Mouse (Mus musculus) liver, adult (tissue): ENCODE data around the gene Prelp.

ENCODE experiments used
- GATA4 ChIP-seq: IDR thresholded peaks from 2 replicates; pipeline ENCODE4 v1.6.1; 2014; ENCODE audit warnings: mild to moderate bottlenecking, low read length; ENCODE audit not compliant: insufficient replicate concordance

Gene Prelp

GRCm38 (mm10) chr1:133915723-133916355, 5.4 kb downstream of the Prelp start:
- peak; percentile 77; the same call in 1 of the 2 replicates for TF ChIP-seq GATA4

DNA sequence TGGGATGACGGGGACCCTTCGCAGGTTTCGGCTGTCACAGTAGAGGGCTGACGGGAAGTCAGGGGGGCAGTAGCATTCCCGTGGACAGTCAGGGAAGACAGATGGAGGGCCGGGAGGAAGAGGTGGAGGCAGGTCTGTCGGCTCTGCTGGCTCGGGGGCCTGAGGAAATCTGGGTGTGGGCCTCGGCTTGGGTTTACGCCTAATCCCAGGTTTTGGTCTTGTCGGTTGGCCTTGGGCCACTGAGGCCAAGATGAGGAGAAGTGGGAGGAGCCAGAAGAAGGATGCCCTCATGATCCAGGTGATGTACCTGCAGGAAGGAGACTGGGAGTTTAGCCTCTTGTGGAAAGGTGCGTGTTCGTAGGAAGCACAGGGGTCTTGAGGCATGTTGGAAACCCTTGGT, 6.1 kb downstream of the Prelp start:
- no peak for TF ChIP-seq GATA4

GRCm38 (mm10) chr1:133913018-133913417, 8.2 kb downstream of the Prelp start:
- TF ChIP-seq GATA4: no peak

- no peak for TF ChIP-seq GATA4
Measured at GRCm38 (mm10) chr1:133911456-133911855, 9.8 kb downstream of the Prelp start.

GRCm38 (mm10) chr1:133911008-133911407, 10.2 kb downstream of the Prelp start:
- no peak for TF ChIP-seq GATA4

DNA sequence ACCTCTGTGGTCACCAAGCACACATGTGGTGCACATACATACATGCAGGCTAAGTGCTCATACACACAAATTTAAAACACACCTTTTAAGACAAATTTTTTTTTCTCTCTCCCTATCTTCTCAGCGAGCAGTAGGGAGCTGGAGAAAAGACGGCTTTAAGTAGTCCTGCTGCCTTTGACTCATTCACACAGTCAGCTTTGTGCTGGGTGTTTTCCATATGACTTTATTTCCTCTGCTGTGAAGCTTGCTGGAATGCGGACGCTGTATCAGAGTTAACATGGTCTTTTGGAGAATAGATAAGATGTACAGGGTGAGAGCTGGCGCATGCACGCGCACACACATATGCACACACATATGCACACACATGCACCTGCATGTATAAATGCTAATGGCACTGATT, 11.1 kb downstream of the Prelp start:
- no peak for TF ChIP-seq GATA4

DNA sequence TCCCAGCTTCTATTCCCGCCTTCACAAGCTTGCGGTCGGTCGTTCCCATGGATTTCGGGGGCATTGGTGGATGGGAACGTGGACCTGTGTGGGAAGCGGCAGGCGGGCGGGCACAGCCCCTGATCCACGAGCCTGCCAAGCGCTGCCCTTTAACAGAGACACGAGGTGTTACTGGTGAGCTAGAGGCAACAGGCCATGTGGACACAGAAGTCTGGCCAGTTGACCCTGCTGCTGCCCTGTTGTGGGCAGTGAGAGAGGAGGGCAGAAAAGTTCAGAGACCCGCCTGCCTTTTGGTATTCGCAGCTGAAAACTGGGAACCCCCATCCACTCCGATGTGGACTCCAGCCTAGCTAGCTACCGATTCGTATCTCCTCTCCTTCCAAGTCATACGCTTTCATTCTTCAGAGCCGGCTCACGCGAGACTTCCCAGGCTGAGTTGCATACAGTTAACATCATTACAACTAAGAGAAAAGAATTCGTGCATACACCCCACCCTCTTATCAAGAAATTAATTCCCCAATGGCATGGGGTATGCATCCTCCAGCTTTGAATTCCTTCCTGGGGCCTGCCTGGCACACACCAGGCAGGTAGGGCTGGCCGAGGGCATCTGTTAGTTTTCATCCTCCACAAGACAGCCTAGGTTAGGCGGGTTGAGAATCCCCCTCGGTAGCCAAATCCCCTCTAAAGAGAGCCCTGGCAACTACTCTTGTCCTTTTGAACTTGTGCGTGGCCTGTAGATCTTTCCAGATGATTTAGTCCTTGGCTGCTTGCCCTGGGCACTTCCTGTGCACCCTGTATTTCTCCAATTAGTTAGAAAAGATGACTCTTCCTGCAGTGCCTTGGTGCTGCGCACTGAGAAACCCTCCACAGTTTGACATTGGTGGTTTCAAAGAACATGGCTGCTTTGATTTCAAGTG, 12.3 kb downstream of the Prelp start:
- no peak for TF ChIP-seq GATA4

- TF ChIP-seq GATA4: no peak
Measured at GRCm38 (mm10) chr1:133907949-133908658, 13.1 kb downstream of the Prelp start, which contains the start of gene Optc. Gene Optc, minus strand, starts transcription at chr1:133907999.

DNA sequence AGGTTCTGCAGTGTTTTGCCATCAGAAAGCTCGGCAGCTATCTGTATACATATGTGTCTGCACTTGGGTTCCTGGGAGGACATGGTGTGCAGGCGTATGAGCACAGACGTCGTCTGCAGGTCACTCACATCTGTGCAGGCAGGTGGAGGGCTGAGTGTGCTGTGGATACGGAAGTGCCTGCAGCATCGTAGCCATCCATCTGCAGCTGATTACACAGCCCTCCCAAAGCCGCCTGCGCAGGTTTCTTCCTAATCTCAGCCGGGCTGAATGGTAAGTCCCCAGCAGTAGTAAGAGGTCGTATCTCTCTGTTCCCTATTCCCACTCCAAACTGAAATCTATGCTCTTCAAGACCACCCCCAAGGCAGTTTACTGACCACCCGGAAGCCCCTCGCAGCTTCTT, 14.8 kb downstream of the Prelp start:
- TF ChIP-seq GATA4: no peak

- no peak for TF ChIP-seq GATA4
Measured at GRCm38 (mm10) chr1:133900825-133901224, 20.4 kb downstream of the Prelp start.

DNA sequence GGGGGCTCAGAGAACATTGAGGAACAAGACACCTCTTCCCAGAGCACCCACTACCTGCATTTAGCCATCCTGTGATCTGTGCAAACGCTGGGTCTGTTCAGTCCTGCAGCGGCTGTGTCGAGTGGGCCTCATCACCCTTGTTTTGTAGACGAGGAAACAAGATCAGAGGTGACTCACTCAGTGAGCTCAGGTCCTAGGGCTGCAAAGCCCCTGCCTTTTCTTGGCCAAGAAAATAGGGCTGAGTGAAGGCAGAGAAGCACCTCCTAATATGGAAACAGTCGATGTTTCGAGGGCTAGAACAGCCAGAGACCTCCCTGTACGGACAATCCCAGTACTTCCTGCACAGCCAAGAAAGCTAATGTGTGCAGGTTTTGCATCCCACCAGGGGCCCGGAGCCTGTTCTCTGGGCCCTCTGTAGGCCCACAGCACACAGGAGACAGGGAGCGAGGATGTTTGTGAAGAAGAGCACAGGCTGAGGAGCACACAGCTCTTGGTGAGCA, 22.1 kb downstream of the Prelp start:
- TF ChIP-seq GATA4: no peak

DNA sequence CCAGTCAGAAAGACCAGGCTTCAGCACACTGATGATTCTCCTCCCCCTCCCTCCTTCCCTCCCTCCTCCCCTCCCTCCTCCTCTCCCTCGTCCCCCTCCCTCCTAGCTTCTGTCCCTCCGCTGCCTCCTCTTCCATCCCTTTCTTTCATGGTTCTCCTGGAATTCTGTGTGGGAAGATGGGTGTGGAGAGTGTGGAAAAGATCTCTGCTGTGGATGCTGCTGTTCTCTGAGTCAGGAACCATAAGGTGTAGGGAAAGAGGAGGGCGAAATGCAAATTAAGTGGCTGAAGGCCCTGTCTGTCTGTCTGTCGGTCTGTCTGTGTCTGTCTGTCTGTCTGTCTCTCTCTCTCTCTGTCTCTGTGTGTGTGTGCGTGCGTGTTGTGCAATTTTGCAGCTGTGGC, 23.9 kb downstream of the Prelp start:
- TF ChIP-seq GATA4: no peak

GRCm38 (mm10) chr1:133891489-133891888, 29.7 kb downstream of the Prelp start:
- peak; percentile 79; the same call in 1 of the 2 replicates for TF ChIP-seq GATA4

DNA sequence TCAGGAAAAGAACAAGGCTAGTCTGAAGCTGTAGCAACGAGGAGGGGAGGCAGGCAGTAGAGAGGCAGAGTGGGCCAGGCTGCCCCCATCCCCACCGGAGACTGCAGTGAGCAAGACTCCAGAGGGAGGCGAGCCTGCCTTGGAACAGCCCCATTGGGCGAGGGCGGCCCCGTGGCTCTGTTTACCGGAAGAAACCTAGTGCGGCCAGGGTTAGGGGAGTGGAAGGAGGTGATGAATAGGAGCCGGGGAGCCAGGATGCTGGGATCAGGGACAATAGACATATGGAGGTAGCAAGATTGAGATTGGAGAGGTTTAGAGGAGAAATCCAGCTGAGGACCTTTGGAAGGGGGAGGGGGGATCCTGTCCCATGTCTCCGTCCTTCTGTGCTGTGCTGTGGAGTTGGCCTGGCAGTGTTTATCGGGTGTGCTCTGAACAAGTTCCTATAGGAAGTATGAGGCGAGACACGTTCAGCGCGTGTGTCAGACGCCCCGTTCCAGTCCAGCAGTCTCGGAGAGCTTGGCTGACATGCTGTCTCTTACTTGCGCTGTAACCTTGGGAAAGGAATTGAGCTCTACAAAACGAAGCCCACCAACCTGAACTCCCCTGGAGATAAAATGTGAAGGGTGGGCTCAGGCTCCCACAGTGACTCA, 31.1 kb downstream of the Prelp start:
- TF ChIP-seq GATA4: no peak

GRCm38 (mm10) chr1:133887538-133888250, 33.5 kb downstream of the Prelp start:
- TF ChIP-seq GATA4: no peak

GRCm38 (mm10) chr1:133887044-133887443, 34.2 kb downstream of the Prelp start:
- TF ChIP-seq GATA4: no peak
